In genomic region chr14:33193762-33194161, GRCm38 (mm10) we compare ENCODE assay signal across 16 mouse cellular contexts. TPM values are rescaled to one million over a fixed set of nuclear protein-coding genes. Genes with fewer than 3 reads are reported as not detected.
DNase-seq lines count a peak whose midpoint lies in the region; ATAC-seq and TF ChIP-seq lines count a peak whose summit lies in the region.
"Had no signal": no experiment of that assay in that cellular context is flagged by ENCODE, and none has a peak within 500 bp of the region (broad histone marks: within the 10 kb centered on the region; RNA-seq: fewer than 3 reads in every experiment).

No protein-coding gene starts in this region.

- H3K27ac ChIP-seq in lung, postnatal 0 days (ENCODE audit: low read length) = peak overlapping the region; percentile 26; the same call in 1 of the 2 replicates
- H3K27ac ChIP-seq in brown adipose tissue, adult 24 weeks (replicated peaks; ENCODE audit: low read depth, low read length) = peak overlapping the region; percentile 74
- H3K27ac ChIP-seq in liver, embryonic 16.5 days (ENCODE audit: low read length) = peak overlapping the region; percentile 26; the same call in 1 of the 2 replicates
- no peak overlapping the region for H3K27ac ChIP-seq in forebrain, postnatal 0 days (ENCODE audit: low read depth, low read length)
- H3K27ac ChIP-seq: kidney, postnatal 0 days; limb, embryonic 12.5 days; midbrain, embryonic 15.5 days had no signal

- DNase-seq in lung, postnatal 0 days (ENCODE audit: low spot score) = peak; percentile 29
- DNase-seq in lung, adult 18-20 months = no peak
- no peak for DNase-seq in adrenal gland, postnatal 25 days
- no peak for DNase-seq in ovary, postnatal 14 days (ENCODE audit: low spot score)
- DNase-seq in forebrain, postnatal 0 days = no peak
- DNase-seq: cerebellum, adult 11 months; cerebellum, postnatal 14 days; gastrocnemius, postnatal 10 days; kidney, adult 18-20 months had no signal

- TF ChIP-seq CTCF in lung, postnatal 0 days (IDR thresholded peaks at IDR 0.05) = no peak
- TF ChIP-seq CTCF in forebrain, postnatal 0 days (IDR thresholded peaks at IDR 0.05; ENCODE audit: low read depth) = no peak

- H3K27me3 ChIP-seq in lung, postnatal 0 days (replicated peaks; ENCODE audit: insufficient read depth, low read length) = no peaks in the 10 kb centered on the region
- H3K27me3 ChIP-seq in liver, embryonic 16.5 days (ENCODE audit: control insufficient read depth, insufficient read depth, low read depth, low read length) = no peaks in the 10 kb centered on the region
- no peaks in the 10 kb centered on the region for H3K27me3 ChIP-seq in forebrain, postnatal 0 days (ENCODE audit: insufficient read depth, low read length)
- H3K27me3 ChIP-seq: limb, embryonic 12.5 days; midbrain, embryonic 15.5 days had no signal

- no peak overlapping the region for H3K4me3 ChIP-seq in lung, postnatal 0 days (ENCODE audit: low read depth, low read length)
- H3K4me3 ChIP-seq in brown adipose tissue, adult 24 weeks (ENCODE audit: insufficient read depth, low read depth, low read length) = no peak overlapping the region
- H3K4me3 ChIP-seq in liver, embryonic 16.5 days (ENCODE audit: low read depth, low read length) = no peak overlapping the region
- no peak overlapping the region for H3K4me3 ChIP-seq in forebrain, postnatal 0 days (ENCODE audit: low read depth, low read length)
- H3K4me3 ChIP-seq: limb, embryonic 12.5 days; midbrain, embryonic 15.5 days had no signal

- TF ChIP-seq EP300 in lung, postnatal 0 days (IDR thresholded peaks at IDR 0.05) = no peak

- H3K9me3 ChIP-seq in lung, postnatal 0 days (ENCODE audit: low read length) = no peaks in the 10 kb centered on the region
- H3K9me3 ChIP-seq in liver, embryonic 16.5 days (replicated peaks; ENCODE audit: control insufficient read depth, low read length) = no peaks in the 10 kb centered on the region
- H3K9me3 ChIP-seq in forebrain, postnatal 0 days (ENCODE audit: low read length) = no peaks in the 10 kb centered on the region
- H3K9me3 ChIP-seq: limb, embryonic 12.5 days; midbrain, embryonic 15.5 days had no signal

- no peaks in the 10 kb centered on the region for H3K4me1 ChIP-seq in lung, postnatal 0 days (ENCODE audit: insufficient read depth, low read depth, low read length)
- H3K4me1 ChIP-seq in brown adipose tissue, adult 24 weeks (ENCODE audit: control insufficient read depth, insufficient read depth, insufficient read length, low read length) = no peaks in the 10 kb centered on the region
- H3K4me1 ChIP-seq in liver, embryonic 16.5 days (ENCODE audit: control insufficient read depth, low read depth, low read length) = no peaks in the 10 kb centered on the region
- H3K4me1 ChIP-seq in forebrain, postnatal 0 days (ENCODE audit: insufficient read depth) = no peaks in the 10 kb centered on the region
- H3K4me1 ChIP-seq: limb, embryonic 12.5 days; midbrain, embryonic 15.5 days had no signal

- no peaks in the 10 kb centered on the region for H3K36me3 ChIP-seq in lung, postnatal 0 days (ENCODE audit: insufficient read depth, low read length)
- no peaks in the 10 kb centered on the region for H3K36me3 ChIP-seq in liver, embryonic 16.5 days (ENCODE audit: control insufficient read depth, insufficient read depth)
- no peaks in the 10 kb centered on the region for H3K36me3 ChIP-seq in forebrain, postnatal 0 days (ENCODE audit: insufficient read depth)
- H3K36me3 ChIP-seq: limb, embryonic 12.5 days; midbrain, embryonic 15.5 days had no signal

- no peak overlapping the region for H3K9ac ChIP-seq in lung, postnatal 0 days (replicated peaks; ENCODE audit: low read depth)
- no peak overlapping the region for H3K9ac ChIP-seq in liver, embryonic 16.5 days (ENCODE audit: low read depth, low read length)
- no peak overlapping the region for H3K9ac ChIP-seq in forebrain, postnatal 0 days
- H3K9ac ChIP-seq: limb, embryonic 12.5 days; midbrain, embryonic 15.5 days had no signal

- H3K4me2 ChIP-seq in lung, postnatal 0 days (replicated peaks; ENCODE audit: low read depth, low read length) = no peak overlapping the region
- 0 out of 2 replicates have a peak overlapping the region, but pooled peaks have one; percentile 0 for H3K4me2 ChIP-seq in liver, embryonic 16.5 days (ENCODE audit: low read depth, low read length)
- H3K4me2 ChIP-seq in forebrain, postnatal 0 days (ENCODE audit: low read depth) = no peak overlapping the region
- H3K4me2 ChIP-seq: limb, embryonic 12.5 days; midbrain, embryonic 15.5 days had no signal

- ATAC-seq in lung, postnatal 0 days = no peak
- ATAC-seq in liver, embryonic 16.5 days (ENCODE audit: low read depth) = no peak
- peak; percentile 68 for ATAC-seq in neutrophil, adult 5-6 weeks (ENCODE audit: extremely low read depth, insufficient number of reproducible peaks, low FRiP score, poor library complexity, severe bottlenecking)
- ATAC-seq in forebrain, postnatal 0 days = no peak
- ATAC-seq: midbrain, embryonic 15.5 days had no signal

RNA-seq across cellular contexts. Expression of gene Wdfy4, which starts 8.5 kb away (rescaled TPM):
- 0.90 and 0.98 TPM in 2 replicates for polyA plus RNA-seq in lung, postnatal 0 days (2015; fragmentation: Nextera tagmentation; extraction: Ambion mirVana)
- 0.48 and 2.8 TPM in 2 replicates for polyA plus RNA-seq in brown adipose tissue, adult 24 weeks (2012; ENCODE audit: insufficient read depth, insufficient read length, missing spikeins)
- 1.4 and 2.1 TPM in 2 replicates for polyA plus RNA-seq in liver, embryonic 16.5 days (2015; fragmentation: Nextera tagmentation; extraction: Ambion mirVana)
- total RNA-seq in neutrophil, adult 5-6 weeks (2017) = 207 and 223 TPM in 2 replicates
- 0.90 and 2.0 TPM in 2 replicates for total RNA-seq in adrenal gland, postnatal 25 days (2021)
- 0.52 and 0.54 TPM in 2 replicates for total RNA-seq in forebrain, postnatal 0 days (2014; rRNA removed)
- 0.06 and 0.33 TPM in 2 replicates for polyA plus RNA-seq in forebrain, postnatal 0 days (2015; fragmentation: Nextera tagmentation; extraction: Ambion mirVana)

RNA-seq across cellular contexts. Expression of gene Arhgap22, which starts 20.1 kb away (rescaled TPM):
- 29.5 and 30.2 TPM in 2 replicates for polyA plus RNA-seq in lung, postnatal 0 days (2015; fragmentation: Nextera tagmentation; extraction: Ambion mirVana)
- polyA plus RNA-seq in brown adipose tissue, adult 24 weeks (2012; ENCODE audit: insufficient read depth, insufficient read length, missing spikeins) = 0.95 and 2.2 TPM in 2 replicates
- 3.1 and 4.1 TPM in 2 replicates for polyA plus RNA-seq in liver, embryonic 16.5 days (2015; fragmentation: Nextera tagmentation; extraction: Ambion mirVana)
- 0.35 TPM in 1 of 2 replicates, not detected in the other for total RNA-seq in neutrophil, adult 5-6 weeks (2017)
- total RNA-seq in adrenal gland, postnatal 25 days (2021) = 4.0 and 5.7 TPM in 2 replicates
- total RNA-seq in forebrain, postnatal 0 days (2014; rRNA removed) = 1.8 and 3.3 TPM in 2 replicates
- 2.2 and 3.9 TPM in 2 replicates for polyA plus RNA-seq in forebrain, postnatal 0 days (2015; fragmentation: Nextera tagmentation; extraction: Ambion mirVana)
- total RNA-seq: megakaryocyte-erythroid progenitor cell, adult 5-6 weeks had no signal
